ENCODE assay signal across 7 mouse cellular contexts in genomic region chr2:152105318-152106224, GRCm38 (mm10). TPM values are rescaled to one million over a fixed set of nuclear protein-coding genes. Genes with fewer than 3 reads are reported as not detected.
DNase-seq lines count a peak whose midpoint lies in the region; ATAC-seq and TF ChIP-seq lines count a peak whose summit lies in the region.

TSS of gene Srxn1 (plus strand) at chr2:152105516.

- H3K36me3 ChIP-seq in embryonic facial prominence, embryonic 12.5 days, result no peaks in the 10 kb centered on the region
- no peaks in the 10 kb centered on the region for H3K36me3 ChIP-seq in limb, embryonic 11.5 days (ENCODE audit: control insufficient read depth, insufficient read depth, low read length)
- no peaks in the 10 kb centered on the region for H3K36me3 ChIP-seq in midbrain, embryonic 13.5 days
- H3K36me3 ChIP-seq in small intestine, adult 2 months (ENCODE audit: control insufficient read depth, insufficient read depth, low read length), result peaks cover 22% of the 10 kb centered on the region

- 2% methylated on average over 82 of the region's 84 CpGs for WGBS in embryonic facial prominence, embryonic 12.5 days
- whole genome bisulfite sequencing in limb, embryonic 11.5 days, result under 1% methylated on average over 78 of the region's 84 CpGs
- 1% methylated on average over 82 of the region's 84 CpGs for WGBS in midbrain, embryonic 13.5 days
- WGBS in small intestine, adult 2 months, result under 1% methylated on average over 84 of the region's 84 CpGs

- H3K9me3 ChIP-seq in embryonic facial prominence, embryonic 12.5 days, result no peaks in the 10 kb centered on the region
- no peaks in the 10 kb centered on the region for H3K9me3 ChIP-seq in limb, embryonic 11.5 days (ENCODE audit: control insufficient read depth, low read length)
- H3K9me3 ChIP-seq in midbrain, embryonic 13.5 days, result no peaks in the 10 kb centered on the region

- H3K4me1 ChIP-seq in embryonic facial prominence, embryonic 12.5 days, result peaks cover 5% of the 10 kb centered on the region; the same call in 1 of the 2 replicates
- H3K4me1 ChIP-seq in limb, embryonic 11.5 days (ENCODE audit: control insufficient read depth, insufficient read depth, low read length), result peaks cover 5% of the 10 kb centered on the region; the same call in 1 of the 2 replicates
- H3K4me1 ChIP-seq in midbrain, embryonic 13.5 days (replicated peaks), result peaks cover 27% of the 10 kb centered on the region
- peaks cover 23% of the 10 kb centered on the region for H3K4me1 ChIP-seq in small intestine, adult 2 months (ENCODE audit: control insufficient read depth, insufficient read depth, insufficient read length, low read length)

- 0 out of 2 replicates have a peak, but pooled peaks have one; percentile 5 for TF ChIP-seq CTCF in small intestine, adult 2 months (IDR thresholded peaks at IDR 0.05; ENCODE audit: extremely low read depth, insufficient read length, insufficient replicate concordance, low read depth, low read length)

- peak within 1 kb of the TSS; percentile 58 for H3K9ac ChIP-seq in embryonic facial prominence, embryonic 12.5 days
- H3K9ac ChIP-seq in limb, embryonic 11.5 days (ENCODE audit: low read length), result peak within 1 kb of the TSS; percentile 80
- peak within 1 kb of the TSS; percentile 79 for H3K9ac ChIP-seq in midbrain, embryonic 13.5 days (replicated peaks)

- H3K4me3 ChIP-seq in embryonic facial prominence, embryonic 12.5 days, result peak within 1 kb of the TSS; percentile 57
- peak within 1 kb of the TSS; percentile 57 for H3K4me3 ChIP-seq in limb, embryonic 11.5 days (ENCODE audit: low read depth, low read length)
- H3K4me3 ChIP-seq in midbrain, embryonic 13.5 days (replicated peaks), result peak within 1 kb of the TSS; percentile 57
- H3K4me3 ChIP-seq in small intestine, adult 2 months (ENCODE audit: low read depth, low read length), result peak within 1 kb of the TSS; percentile 77

- H3K4me2 ChIP-seq in embryonic facial prominence, embryonic 12.5 days (replicated peaks), result peak within 1 kb of the TSS; percentile 76
- H3K4me2 ChIP-seq in limb, embryonic 11.5 days (ENCODE audit: low read depth, severe bottlenecking), result peak within 1 kb of the TSS; percentile 88
- peak within 1 kb of the TSS; percentile 70 for H3K4me2 ChIP-seq in midbrain, embryonic 13.5 days (replicated peaks)

- peak; percentile 96 to 97 for DNase-seq in adrenal gland, postnatal 36 days
- DNase-seq in kidney, adult 11 months, result peak; percentile 89
- peak; percentile 86 for DNase-seq in limb, embryonic 11.5 days (ENCODE audit: low spot score)

- peak; percentile 90 for TF ChIP-seq POLR2A in small intestine, adult 2 months (IDR thresholded peaks at IDR 0.05; ENCODE audit: low read depth, low read length)

- H3K27ac ChIP-seq in embryonic facial prominence, embryonic 12.5 days, result 0 out of 2 replicates have a peak within 1 kb of the TSS, but pooled peaks have one; percentile 47
- H3K27ac ChIP-seq in limb, embryonic 11.5 days (replicated peaks; ENCODE audit: low read depth, low read length), result no peak within 1 kb of the TSS
- peak within 1 kb of the TSS; percentile 55 for H3K27ac ChIP-seq in midbrain, embryonic 13.5 days
- H3K27ac ChIP-seq in small intestine, adult 2 months (ENCODE audit: insufficient read depth, low read depth, low read length), result peak within 1 kb of the TSS; percentile 94

- peak; percentile 85 for ATAC-seq in embryonic facial prominence, embryonic 12.5 days (ENCODE audit: insufficient number of reproducible peaks, insufficient read depth, low FRiP score, low TSS enrichment)
- ATAC-seq in granulocyte monocyte progenitor cell, adult 5-6 weeks (replicated peaks; ENCODE audit: poor library complexity, severe bottlenecking), result peak; percentile 88
- peak; percentile 86 for ATAC-seq in limb, embryonic 11.5 days (ENCODE audit: insufficient number of reproducible peaks, low FRiP score, low TSS enrichment, low read depth)
- ATAC-seq in midbrain, embryonic 13.5 days, result peak; percentile 90

- 0 out of 2 replicates have a peak, but pooled peaks cover 4% of the 10 kb centered on the region for H3K27me3 ChIP-seq in embryonic facial prominence, embryonic 12.5 days
- no peaks in the 10 kb centered on the region for H3K27me3 ChIP-seq in limb, embryonic 11.5 days (ENCODE audit: control insufficient read depth, insufficient read depth, low read length)
- H3K27me3 ChIP-seq in midbrain, embryonic 13.5 days, result peaks cover 8% of the 10 kb centered on the region; the same call in 1 of the 2 replicates
- H3K27me3 ChIP-seq in small intestine, adult 2 months (ENCODE audit: control insufficient read depth, insufficient read depth, low read length), result no peaks in the 10 kb centered on the region

RNA-seq across cellular contexts. Expression of gene Srxn1, which starts in this region (rescaled TPM):
- 100 to 1,000 TPM; 264 to 540 TPM for total RNA-seq in adrenal gland, postnatal 36 days (2021)
- polyA plus RNA-seq in embryonic facial prominence, embryonic 12.5 days (2016; fragmentation: Nextera tagmentation; extraction: Ambion mirVana), result 10.7 and 13.6 TPM in 2 replicates
- total RNA-seq in granulocyte monocyte progenitor cell, adult 5-6 weeks (2014; fragmentation: Nextera tagmentation), result 0.47 and 5.5 TPM in 2 replicates
- total RNA-seq in granulocyte monocyte progenitor cell, adult 5-6 weeks (2017), result 1.3 and 2.0 TPM in 2 replicates
- 8.2 and 8.9 TPM in 2 replicates for polyA plus RNA-seq in limb, embryonic 11.5 days (2014; fragmentation: Nextera tagmentation; extraction: Ambion mirVana)
- polyA plus RNA-seq in midbrain, embryonic 13.5 days (2015; fragmentation: Nextera tagmentation; extraction: Ambion mirVana), result 13.4 and 14.9 TPM in 2 replicates
- 184 and 579 TPM in 2 replicates for polyA plus RNA-seq in small intestine, adult 2 months (2012; rRNA removed)

Comparison
In these comparisons a context has a peak if more than half of its experiments do, and no peak if none do; other contexts are left out.
1. RNA of gene Srxn1 (total RNA-seq): 264 to 540 TPM in adrenal gland, postnatal 36 days; 0.47 to 5.5 TPM in granulocyte monocyte progenitor cell, adult 5-6 weeks; every median in the first group is over 10 times any median in the second.
2. RNA of gene Srxn1 (polyA plus RNA-seq): 184 to 579 TPM in small intestine, adult 2 months; 10.7 to 13.6 TPM in embryonic facial prominence, embryonic 12.5 days, 13.4 to 14.9 TPM in midbrain, embryonic 13.5 days and 8.2 to 8.9 TPM in limb, embryonic 11.5 days; every median in the first group is over 10 times any median in the second.
3. Peak in every context shown above with its lines, with median percentiles within 50 percentile points of each other: DNase-seq, ATAC-seq, H3K4me2 ChIP-seq, H3K4me3 ChIP-seq and H3K9ac ChIP-seq.